Mouse (Mus musculus): ENCODE measurements around the gene Gm49322. TPM values are rescaled to one million over a fixed set of nuclear protein-coding genes. Genes with fewer than 3 reads are reported as not detected.

The Gm49322 gene
- 3.7 and 4.2 TPM in 2 replicates for polyA plus RNA-seq (2012; rRNA removed)

DNA sequence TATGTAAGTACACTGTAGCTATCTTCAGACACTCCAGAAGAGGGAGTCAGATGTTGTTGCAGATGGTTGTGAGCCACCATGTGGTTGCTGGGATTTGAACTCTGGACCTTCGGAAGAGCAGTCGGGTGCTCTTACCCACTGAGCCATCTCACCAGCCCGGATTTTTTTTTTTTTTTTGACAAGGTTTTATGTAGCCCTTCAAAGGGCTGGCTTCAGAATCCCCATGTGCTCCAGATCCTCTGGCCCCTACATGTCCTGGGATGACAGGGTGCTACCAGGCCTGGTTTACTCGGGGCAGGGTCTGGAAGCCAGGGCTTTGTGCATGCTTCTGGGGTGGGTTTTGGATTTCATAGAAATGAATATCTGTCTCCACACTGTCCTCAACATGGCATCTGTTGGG is at the start of gene Gm49322:
Gene Gm49322, plus strand, starts transcription at position 301 of the 400 bp plus-strand sequence.

DNA sequence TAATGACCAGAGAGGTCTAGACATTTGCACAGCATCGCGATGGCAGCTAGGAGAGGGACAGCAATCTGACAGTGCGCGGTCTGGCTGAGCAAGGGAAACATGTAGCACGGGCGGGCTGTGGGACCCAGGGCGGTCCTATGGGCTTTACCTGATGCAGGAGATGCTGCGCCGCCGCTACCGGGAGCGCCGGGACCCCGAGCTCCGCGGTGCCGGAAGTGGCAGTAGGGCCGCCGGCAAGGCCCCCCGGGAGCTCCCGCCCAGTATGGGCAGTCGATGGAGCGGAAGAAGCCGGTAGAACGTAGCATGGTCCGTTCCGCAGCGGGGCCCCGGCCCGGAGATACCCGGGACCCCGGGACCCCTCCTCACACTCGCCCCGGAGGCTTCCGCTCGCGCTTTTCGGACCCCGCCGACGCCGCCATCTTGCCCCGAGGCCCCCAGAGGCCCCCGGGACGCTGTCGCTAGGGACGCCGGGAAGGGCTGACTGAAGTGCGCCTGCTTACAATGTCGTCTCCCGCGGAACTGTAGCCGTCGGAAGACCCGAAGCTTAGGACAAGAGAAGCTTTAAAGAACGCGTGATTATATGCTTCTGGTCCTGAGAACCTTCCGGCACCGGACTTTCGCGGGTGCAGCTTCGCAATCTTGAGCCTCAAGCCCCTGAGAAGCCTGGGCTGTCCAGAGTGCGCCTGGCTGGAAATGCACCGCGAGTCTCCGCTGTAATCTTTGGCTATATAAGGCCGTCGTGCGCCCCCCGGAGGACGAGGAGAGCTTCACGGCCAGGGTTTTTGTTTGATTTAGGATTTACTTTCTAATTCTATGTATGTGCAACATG is 44.5 kb upstream of the Gm49322 start, which contains the start of gene Rexo1:
Gene Rexo1, minus strand, starts transcription at position 445 of the 829 bp plus-strand sequence.

DNA sequence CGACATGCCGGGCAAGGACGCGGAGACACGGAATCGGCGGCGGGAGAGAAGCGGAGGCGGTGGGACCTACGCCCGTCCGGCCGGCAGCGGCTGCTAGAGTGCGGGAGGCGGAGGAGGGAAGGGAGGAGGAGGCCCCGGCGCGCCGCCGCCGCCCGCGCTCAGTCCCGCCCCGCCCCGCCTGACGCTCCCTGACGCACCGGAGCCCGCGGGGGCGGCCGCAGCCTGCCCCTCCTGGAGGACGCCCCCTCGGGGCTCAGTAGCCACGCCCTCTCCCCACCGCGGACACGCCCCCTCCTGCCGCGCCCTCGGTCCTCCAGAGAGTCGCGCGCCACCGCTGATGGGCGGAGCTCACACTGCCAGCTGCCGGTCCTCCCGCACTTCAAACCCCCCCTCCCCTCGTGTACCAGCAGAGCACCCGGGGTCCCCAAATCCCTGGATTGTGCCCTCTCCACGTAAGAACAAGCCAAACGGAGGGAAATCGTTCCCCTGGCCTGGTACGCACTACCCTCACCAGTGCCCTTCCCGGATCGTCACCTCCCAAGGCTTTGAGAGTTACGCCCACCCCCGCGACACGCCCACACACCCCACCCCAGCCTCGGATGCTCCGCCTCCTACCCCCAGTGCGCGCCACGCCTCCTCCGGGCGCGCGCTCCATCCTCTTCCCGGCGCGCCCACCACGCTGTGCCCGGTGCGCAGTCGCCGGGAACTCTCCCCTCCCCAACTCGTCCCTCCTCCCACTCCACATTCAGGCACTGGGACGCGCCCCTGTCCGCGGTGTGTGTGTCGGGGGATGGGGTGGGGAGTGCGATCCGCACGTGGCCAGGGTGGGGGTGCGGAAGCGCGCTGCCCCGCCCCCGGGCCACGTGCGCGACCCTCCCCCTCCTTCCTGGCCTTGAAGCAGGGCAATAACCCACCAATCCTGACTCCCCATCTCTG is 28.4 kb upstream of the Gm49322 start, which contains the start of gene Klf16:
Gene Klf16, minus strand, starts transcription at position 127 of the 936 bp plus-strand sequence.

DNA sequence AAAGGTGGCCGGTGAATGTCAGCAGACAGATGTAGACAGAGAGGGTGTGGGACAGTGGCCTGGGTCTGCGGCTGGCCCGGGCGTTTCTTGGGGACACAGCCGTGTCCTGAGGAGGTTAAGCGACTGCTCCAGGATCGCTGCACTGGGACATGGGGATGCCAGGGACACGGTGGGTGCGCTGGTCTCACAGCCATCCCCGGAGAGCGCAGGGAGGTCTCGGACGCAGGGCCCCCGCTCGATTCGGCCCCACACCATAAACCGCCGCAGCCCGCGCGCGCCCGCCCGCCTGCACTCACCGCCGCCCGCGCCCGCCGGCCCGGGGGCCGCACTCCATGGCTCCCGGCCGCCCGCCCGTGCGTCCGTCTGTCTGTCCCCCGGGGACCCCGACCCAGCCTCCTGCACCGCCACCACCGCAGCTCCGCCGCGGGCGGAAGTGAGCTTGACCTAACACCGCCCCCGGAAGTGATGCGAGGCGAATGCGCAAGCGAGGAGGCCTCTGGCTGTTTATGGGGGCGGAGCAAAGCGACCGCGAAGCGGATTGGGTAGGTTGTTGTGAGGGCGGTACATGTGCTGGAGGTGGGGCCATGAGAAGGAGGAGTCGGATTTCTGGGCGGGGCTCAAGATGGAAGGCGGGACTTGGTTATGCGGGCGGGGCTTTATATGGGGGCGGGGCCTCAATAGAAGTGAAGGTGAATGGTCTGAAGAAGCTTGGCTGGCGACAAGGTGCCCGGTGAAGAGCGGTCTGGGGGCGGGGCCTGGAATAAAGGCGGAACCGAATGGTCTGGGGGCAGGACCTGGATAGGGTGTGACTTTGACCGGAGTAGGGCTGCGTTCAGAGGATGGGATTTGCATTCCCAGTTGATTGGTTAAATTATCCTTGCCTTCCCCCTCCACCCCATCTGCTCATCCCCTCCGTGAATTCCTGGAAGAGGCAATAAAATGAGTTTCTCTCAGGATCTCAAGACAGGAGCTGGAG is 15.7 kb upstream of the Gm49322 start, which contains the start of gene Abhd17a:
Gene Abhd17a, minus strand, starts transcription at position 463 of the 976 bp plus-strand sequence.

DNA sequence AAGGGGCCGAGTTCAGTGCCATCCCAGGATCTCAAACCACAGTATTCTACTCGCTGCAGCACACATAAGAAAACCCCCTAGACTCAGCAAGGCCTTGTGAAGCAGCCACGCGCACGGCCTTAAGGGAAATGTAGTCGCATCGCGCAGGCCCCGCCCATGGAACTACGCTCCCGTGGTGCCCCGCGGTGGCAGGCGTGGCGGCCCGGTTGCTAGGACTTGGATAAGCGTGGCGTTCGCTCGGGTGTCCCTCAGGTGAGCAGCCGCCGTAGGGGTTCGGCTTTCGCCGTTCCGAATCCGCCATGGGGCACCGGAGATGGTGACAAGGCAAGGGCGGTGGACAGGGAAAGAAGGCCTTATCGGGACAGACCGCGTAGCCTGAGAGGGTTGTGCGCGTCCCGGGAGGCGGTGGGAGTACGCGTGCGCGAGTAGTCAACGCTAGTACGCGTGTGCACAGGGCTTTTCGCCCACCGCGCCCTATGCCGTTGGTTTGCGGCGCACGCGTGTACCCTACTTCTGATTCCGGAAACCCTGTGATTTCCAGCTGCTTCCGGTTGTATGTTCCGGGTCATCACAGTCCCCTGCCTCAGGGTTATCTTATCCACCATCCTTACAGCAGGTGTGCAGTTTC is 3.0 kb upstream of the Gm49322 start, which contains the start of the genes Scamp4 and Adat3:
Gene Scamp4, plus strand, starts transcription at position 175 of the 628 bp plus-strand sequence.
Gene Adat3, plus strand, starts transcription at position 183 of the 628 bp plus-strand sequence.

DNA sequence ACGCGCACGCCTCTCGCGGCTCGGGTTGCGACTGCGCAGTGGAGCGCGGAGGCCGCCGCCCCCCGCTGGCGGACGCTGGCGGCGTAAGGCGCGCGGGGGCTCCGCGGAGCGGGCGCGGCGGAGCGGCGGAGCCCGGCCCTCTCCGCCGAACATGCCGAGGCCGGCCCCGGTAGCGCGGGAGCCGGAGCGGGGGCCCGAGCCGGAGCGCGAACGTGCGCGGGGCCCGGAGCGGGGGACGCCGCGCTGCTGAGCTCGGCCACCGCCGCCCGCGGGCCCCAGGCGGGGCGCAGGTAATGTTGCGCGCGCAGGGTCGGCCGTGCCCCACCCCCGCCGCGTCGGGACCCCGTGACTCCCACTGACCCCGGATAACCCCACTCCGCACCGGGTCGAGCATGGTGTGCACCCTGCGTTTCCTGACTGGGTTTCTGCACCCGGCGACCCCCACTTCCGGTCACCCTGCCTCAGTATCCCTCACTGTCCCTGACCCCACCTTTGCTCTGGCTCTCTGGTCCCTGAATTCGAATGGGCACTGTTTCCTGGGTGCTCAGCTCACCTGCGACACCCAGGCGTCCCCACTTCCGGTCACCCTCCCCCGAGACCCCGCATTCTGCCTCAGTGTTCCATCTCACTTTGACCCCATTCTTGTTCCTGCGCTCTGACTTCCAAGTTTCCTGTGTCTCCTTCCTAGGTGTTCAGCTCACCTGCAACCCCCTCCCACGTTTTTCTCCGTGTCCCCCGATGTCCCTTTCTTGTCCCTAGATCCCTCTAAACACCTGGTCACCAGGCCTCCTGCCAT is 17.0 kb downstream of the Gm49322 start, which contains the start of gene Csnk1g2:
Gene Csnk1g2, plus strand, starts transcription at position 178 of the 796 bp plus-strand sequence.

DNA sequence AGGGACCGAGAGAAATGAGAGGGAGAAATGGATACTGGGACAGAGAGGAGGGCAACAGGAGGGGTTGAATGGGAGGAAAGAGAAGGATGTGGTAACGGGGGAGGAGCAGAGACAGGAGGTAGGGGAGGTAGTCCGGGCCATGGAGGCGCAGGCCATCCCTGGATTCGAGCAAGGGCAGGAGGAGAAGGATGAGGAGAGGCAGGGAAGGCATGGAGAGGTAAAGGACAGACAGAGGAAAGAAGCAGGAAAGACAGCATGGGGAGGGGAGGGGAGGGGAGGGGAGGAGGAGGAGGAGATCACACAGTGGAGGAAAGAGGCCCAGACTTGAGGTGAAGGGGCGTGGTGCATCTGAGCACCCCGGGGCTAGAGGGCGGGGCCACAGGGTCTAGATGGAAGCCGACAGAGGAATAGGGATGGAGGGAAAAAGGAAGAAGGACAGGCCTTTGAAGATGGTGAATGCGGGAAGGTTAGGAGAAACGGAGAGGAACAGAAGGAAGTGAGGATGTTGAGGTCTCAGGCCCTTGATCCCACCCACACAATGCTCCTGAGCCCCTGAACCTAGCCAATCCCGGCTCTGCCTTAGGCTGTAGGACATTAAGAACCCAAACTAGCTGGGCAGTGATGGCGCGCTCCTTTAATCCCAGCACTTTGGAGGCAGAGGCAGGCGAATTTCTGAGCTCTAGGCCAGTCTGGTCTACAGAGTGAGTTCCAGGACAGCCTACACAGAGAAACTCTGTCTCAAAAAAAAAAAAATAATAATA is 51.2 kb downstream of the Gm49322 start, which contains the start of gene Btbd2:
Gene Btbd2, minus strand, starts transcription at position 209 of the 761 bp plus-strand sequence.

Other genes starting within 250 kb of the Gm49322 start
- gene Plk5, start 249.6 kb upstream of the Gm49322 start, polyA plus RNA-seq (2012; rRNA removed), result 14.5 and 15.1 TPM in 2 replicates
- 72.2 and 76.7 TPM in 2 replicates for gene Mex3d, start 218.4 kb upstream of the Gm49322 start, polyA plus RNA-seq (2012; rRNA removed)
- gene Mbd3, start 206.5 kb upstream of the Gm49322 start, polyA plus RNA-seq (2012; rRNA removed), result 199 and 209 TPM in 2 replicates
- 745 and 942 TPM in 2 replicates for gene Uqcr11, start 199.2 kb upstream of the Gm49322 start, polyA plus RNA-seq (2012; rRNA removed)
- gene Tcf3, start 172.4 kb upstream of the Gm49322 start, polyA plus RNA-seq (2012; rRNA removed), result 60.4 and 61.6 TPM in 2 replicates
- gene Onecut3, start 111.2 kb upstream of the Gm49322 start, polyA plus RNA-seq (2012; rRNA removed), result 1.8 and 1.9 TPM in 2 replicates
- 0.56 TPM in 2 replicates for gene Atp8b3, start 66.9 kb upstream of the Gm49322 start, polyA plus RNA-seq (2012; rRNA removed)
- gene Rexo1, start 44.5 kb upstream of the Gm49322 start, polyA plus RNA-seq (2012; rRNA removed), result 35.8 and 43.3 TPM in 2 replicates
- 16.9 and 17.9 TPM in 2 replicates for gene Klf16, start 28.7 kb upstream of the Gm49322 start, polyA plus RNA-seq (2012; rRNA removed)
- gene Abhd17a, start 15.7 kb upstream of the Gm49322 start, polyA plus RNA-seq (2012; rRNA removed), result 158 and 169 TPM in 2 replicates
- 48.0 and 52.2 TPM in 2 replicates for gene Scamp4, start 3.1 kb upstream of the Gm49322 start, polyA plus RNA-seq (2012; rRNA removed)
- gene Adat3, start 3.1 kb upstream of the Gm49322 start, polyA plus RNA-seq (2012; rRNA removed), result 7.8 and 8.9 TPM in 2 replicates
- 179 and 190 TPM in 2 replicates for gene Csnk1g2, start 16.8 kb downstream of the Gm49322 start, polyA plus RNA-seq (2012; rRNA removed)
- 67.4 and 77.7 TPM in 2 replicates for gene Btbd2, start 51.0 kb downstream of the Gm49322 start, polyA plus RNA-seq (2012; rRNA removed)
- 72.1 and 74.4 TPM in 2 replicates for gene Mknk2, start 72.1 kb downstream of the Gm49322 start, polyA plus RNA-seq (2012; rRNA removed)
- gene Mob3a, start 96.0 kb downstream of the Gm49322 start, polyA plus RNA-seq (2012; rRNA removed), result 33.3 and 34.2 TPM in 2 replicates
- gene Izumo4, start 96.2 kb downstream of the Gm49322 start, polyA plus RNA-seq (2012; rRNA removed), result 82.4 and 83.5 TPM in 2 replicates
- 155 and 167 TPM in 2 replicates for gene Ap3d1, start 136.2 kb downstream of the Gm49322 start, polyA plus RNA-seq (2012; rRNA removed)
- gene Dot1l, start 149.2 kb downstream of the Gm49322 start, polyA plus RNA-seq (2012; rRNA removed), result 28.5 and 36.1 TPM in 2 replicates
- 60.0 and 71.0 TPM in 2 replicates for gene Sf3a2, start 192.2 kb downstream of the Gm49322 start, polyA plus RNA-seq (2012; rRNA removed)
- 107 TPM in 2 replicates for gene Plekhj1, start 192.6 kb downstream of the Gm49322 start, polyA plus RNA-seq (2012; rRNA removed)
- 1.5 and 1.9 TPM in 2 replicates for gene Amh, start 199.2 kb downstream of the Gm49322 start, polyA plus RNA-seq (2012; rRNA removed)
- gene Jsrp1, start 207.5 kb downstream of the Gm49322 start, polyA plus RNA-seq (2012; rRNA removed), result 0.63 and 2.8 TPM in 2 replicates
- 634 and 715 TPM in 2 replicates for gene Oaz1, start 220.6 kb downstream of the Gm49322 start, polyA plus RNA-seq (2012; rRNA removed)
- 14.4 and 14.9 TPM in 2 replicates for gene Lingo3, start 238.0 kb downstream of the Gm49322 start, polyA plus RNA-seq (2012; rRNA removed)
- gene Lsm7, start 249.2 kb downstream of the Gm49322 start, polyA plus RNA-seq (2012; rRNA removed), result 352 and 380 TPM in 2 replicates
- 111 and 118 TPM in 2 replicates for gene Sppl2b, start 249.3 kb downstream of the Gm49322 start, polyA plus RNA-seq (2012; rRNA removed)